11 mouse cellular contexts compared by ENCODE assay signal in the genomic region with DNA sequence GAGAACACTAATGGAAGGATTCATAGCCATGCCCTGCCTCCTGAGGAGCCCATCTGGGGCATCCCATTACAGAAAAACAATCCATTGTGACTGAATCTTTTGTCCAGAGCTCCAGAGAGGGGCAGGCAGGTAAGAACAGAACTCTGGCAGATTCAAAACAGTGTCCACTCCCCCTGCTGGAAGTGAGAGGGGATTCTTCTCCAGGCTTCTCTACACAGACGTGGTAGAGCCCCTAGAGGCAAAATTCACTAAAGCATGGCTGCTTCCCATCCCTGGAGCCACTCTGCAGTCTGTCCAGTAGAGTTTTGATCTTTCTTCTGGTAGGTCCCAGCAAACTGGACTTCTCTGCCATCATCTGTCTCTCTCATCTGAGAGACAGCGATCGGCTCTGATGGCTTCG. TPM values are rescaled to one million over a fixed set of nuclear protein-coding genes. Genes with fewer than 3 reads are reported as not detected.
A peak's percentile ranks its signal among the peaks of the same experiment; 100 is the strongest.
DNase-seq lines count a peak whose midpoint lies in the region; ATAC-seq and TF ChIP-seq lines count a peak whose summit lies in the region.
"Had no signal": no experiment of that assay in that cellular context is flagged by ENCODE, and none has a peak within 500 bp of the region (broad histone marks: within the 10 kb centered on the region; RNA-seq: fewer than 3 reads in every experiment).

No protein-coding gene starts in this region.

- no peak overlapping the region for H3K27ac ChIP-seq in hindbrain, embryonic 11.5 days (ENCODE audit: low read depth, low read length)
- no peak overlapping the region for H3K27ac ChIP-seq in hindbrain, embryonic 12.5 days
- H3K27ac ChIP-seq in limb, embryonic 10.5 days = no peak overlapping the region
- H3K27ac ChIP-seq: hindbrain, embryonic 15.5 days; liver, embryonic 15.5 days; neural tube, embryonic 12.5 days had no signal

- H3K4me3 ChIP-seq in hindbrain, embryonic 11.5 days (ENCODE audit: low read depth, low read length) = no peak overlapping the region
- no peak overlapping the region for H3K4me3 ChIP-seq in hindbrain, embryonic 12.5 days
- no peak overlapping the region for H3K4me3 ChIP-seq in lung, adult 2 months (replicated peaks; ENCODE audit: extremely low read depth, low read depth, low read length)
- H3K4me3 ChIP-seq in limb, embryonic 10.5 days = no peak overlapping the region
- H3K4me3 ChIP-seq: hindbrain, embryonic 15.5 days; liver, embryonic 15.5 days; neural tube, embryonic 12.5 days had no signal

- H3K4me1 ChIP-seq in hindbrain, embryonic 11.5 days (replicated peaks; ENCODE audit: control insufficient read depth, insufficient read depth, low read length) = no peaks in the 10 kb centered on the region
- H3K4me1 ChIP-seq in hindbrain, embryonic 12.5 days = no peaks in the 10 kb centered on the region
- no peaks in the 10 kb centered on the region for H3K4me1 ChIP-seq in lung, adult 2 months (ENCODE audit: control insufficient read depth, insufficient read depth, low read length)
- no peaks in the 10 kb centered on the region for H3K4me1 ChIP-seq in limb, embryonic 10.5 days
- H3K4me1 ChIP-seq: hindbrain, embryonic 15.5 days; liver, embryonic 15.5 days; neural tube, embryonic 12.5 days had no signal

- no peak for TF ChIP-seq CTCF in lung, adult 2 months (IDR thresholded peaks at IDR 0.05; ENCODE audit: insufficient read depth, low read length)

- H3K36me3 ChIP-seq in hindbrain, embryonic 11.5 days (ENCODE audit: control insufficient read depth, insufficient read depth, low read length) = no peaks in the 10 kb centered on the region
- no peaks in the 10 kb centered on the region for H3K36me3 ChIP-seq in hindbrain, embryonic 12.5 days
- no peaks in the 10 kb centered on the region for H3K36me3 ChIP-seq in limb, embryonic 10.5 days
- H3K36me3 ChIP-seq: hindbrain, embryonic 15.5 days; liver, embryonic 15.5 days; neural tube, embryonic 12.5 days had no signal

- no peaks in the 10 kb centered on the region for H3K9me3 ChIP-seq in hindbrain, embryonic 11.5 days (ENCODE audit: control insufficient read depth, low read length)
- H3K9me3 ChIP-seq in hindbrain, embryonic 12.5 days (replicated peaks) = no peaks in the 10 kb centered on the region
- H3K9me3 ChIP-seq in limb, embryonic 10.5 days (replicated peaks) = no peaks in the 10 kb centered on the region
- H3K9me3 ChIP-seq: hindbrain, embryonic 15.5 days; liver, embryonic 15.5 days; neural tube, embryonic 12.5 days had no signal

- no peaks in the 10 kb centered on the region for H3K27me3 ChIP-seq in hindbrain, embryonic 11.5 days (ENCODE audit: control insufficient read depth, insufficient read depth, low read length)
- no peaks in the 10 kb centered on the region; the same call in 1 of the 2 replicates for H3K27me3 ChIP-seq in hindbrain, embryonic 12.5 days
- peaks cover 7% of the 10 kb centered on the region; the same call in 1 of the 2 replicates for H3K27me3 ChIP-seq in limb, embryonic 10.5 days (ENCODE audit: low read depth, poor library complexity, severe bottlenecking)
- H3K27me3 ChIP-seq: hindbrain, embryonic 15.5 days; liver, embryonic 15.5 days; neural tube, embryonic 12.5 days had no signal

- H3K9ac ChIP-seq in hindbrain, embryonic 11.5 days (ENCODE audit: low read depth, low read length) = no peak overlapping the region
- no peak overlapping the region for H3K9ac ChIP-seq in hindbrain, embryonic 12.5 days
- H3K9ac ChIP-seq: hindbrain, embryonic 15.5 days; liver, embryonic 15.5 days; neural tube, embryonic 12.5 days had no signal

- TF ChIP-seq POLR2A in lung, adult 2 months (IDR thresholded peaks at IDR 0.05; ENCODE audit: borderline replicate concordance, extremely low read depth, low read depth, low read length) = no peak

- H3K4me2 ChIP-seq in hindbrain, embryonic 11.5 days (replicated peaks; ENCODE audit: low read depth, low read length) = no peak overlapping the region
- no peak overlapping the region for H3K4me2 ChIP-seq in hindbrain, embryonic 12.5 days (replicated peaks)
- H3K4me2 ChIP-seq: hindbrain, embryonic 15.5 days; liver, embryonic 15.5 days; neural tube, embryonic 12.5 days had no signal

- DNase-seq in hindbrain, embryonic 11.5 days (ENCODE audit: low spot score) = peak; percentile 44
- peak; percentile 19 for DNase-seq in lung, postnatal 36 days
- no peak for DNase-seq in lung, adult 2 months
- peak; percentile 14 for DNase-seq in brain, adult 2 months (ENCODE audit: low read depth, low spot score)
- DNase-seq in limb, embryonic 10.5 days (ENCODE audit: low spot score) = peak; percentile 27
- DNase-seq in thymus, postnatal 25 days = no peak

- ATAC-seq in hindbrain, embryonic 11.5 days (ENCODE audit: low FRiP score) = no peak
- no peak for ATAC-seq in hindbrain, embryonic 12.5 days (ENCODE audit: low FRiP score)
- no peak for ATAC-seq in inflammation-experienced regulatory T-cells, adult 6 months

- 74% methylated on average over 4 of the region's 4 CpGs for WGBS in hindbrain, embryonic 11.5 days
- WGBS in hindbrain, embryonic 12.5 days = 74% methylated on average over 4 of the region's 4 CpGs
- 69% methylated on average over 4 of the region's 4 CpGs for WGBS in lung, adult 2 months
- WGBS in limb, embryonic 10.5 days = 71% methylated on average over 4 of the region's 4 CpGs

RNA-seq across cellular contexts. Expression of gene Krt5, which starts 8.6 kb away (rescaled TPM):
- 1.8 and 1.9 TPM in 2 replicates for polyA plus RNA-seq in hindbrain, embryonic 11.5 days (2014; fragmentation: Nextera tagmentation; extraction: Ambion mirVana)
- 14.1 and 16.6 TPM in 2 replicates for polyA plus RNA-seq in hindbrain, embryonic 12.5 days (2016; fragmentation: Nextera tagmentation; extraction: Ambion mirVana)
- 0.79 and 103 TPM in 2 replicates for polyA plus RNA-seq in lung, adult 2 months (2012; rRNA removed)
- 19.1 and 40.4 TPM in 2 replicates for polyA plus RNA-seq in limb, embryonic 10.5 days (2016; fragmentation: Nextera tagmentation; extraction: Ambion mirVana)
- not detected for polyA plus RNA-seq in inflammation-experienced regulatory T-cells, adult 6 months (2017; shearing (Covaris generic))

RNA-seq across cellular contexts. Expression of gene Krt6a, which starts 10.0 kb away (rescaled TPM):
- polyA plus RNA-seq in hindbrain, embryonic 11.5 days (2014; fragmentation: Nextera tagmentation; extraction: Ambion mirVana) = not detected in 2 replicates
- polyA plus RNA-seq in hindbrain, embryonic 12.5 days (2016; fragmentation: Nextera tagmentation; extraction: Ambion mirVana) = not detected in 2 replicates
- 7.3 TPM in 1 of 2 replicates, not detected in the other for polyA plus RNA-seq in lung, adult 2 months (2012; rRNA removed)
- 0.13 TPM in 1 of 2 replicates, not detected in the other for polyA plus RNA-seq in limb, embryonic 10.5 days (2016; fragmentation: Nextera tagmentation; extraction: Ambion mirVana)
- polyA plus RNA-seq in inflammation-experienced regulatory T-cells, adult 6 months (2017; shearing (Covaris generic)) = not detected

RNA-seq across cellular contexts. Expression of gene Krt6b, which starts 24.0 kb away (rescaled TPM):
- not detected in 2 replicates for polyA plus RNA-seq in hindbrain, embryonic 11.5 days (2014; fragmentation: Nextera tagmentation; extraction: Ambion mirVana)
- polyA plus RNA-seq in hindbrain, embryonic 12.5 days (2016; fragmentation: Nextera tagmentation; extraction: Ambion mirVana) = not detected in 2 replicates
- polyA plus RNA-seq in lung, adult 2 months (2012; rRNA removed) = 1.5 TPM in 1 of 2 replicates, not detected in the other
- polyA plus RNA-seq in limb, embryonic 10.5 days (2016; fragmentation: Nextera tagmentation; extraction: Ambion mirVana) = not detected in 2 replicates
- under 1 TPM in 1 of 3 experiments, not detected in 2; 0.16 TPM for polyA plus RNA-seq in inflammation-experienced regulatory T-cells, adult 6 months (2017; shearing (Covaris generic))
- polyA plus RNA-seq: hindbrain, embryonic 15.5 days; liver, embryonic 15.5 days; neural tube, embryonic 12.5 days had no signal

RNA-seq across cellular contexts. Expression of gene Krt71, which starts 38.8 kb away (rescaled TPM):
- not detected in 2 replicates for polyA plus RNA-seq in hindbrain, embryonic 11.5 days (2014; fragmentation: Nextera tagmentation; extraction: Ambion mirVana)
- polyA plus RNA-seq in hindbrain, embryonic 12.5 days (2016; fragmentation: Nextera tagmentation; extraction: Ambion mirVana) = not detected in 2 replicates
- not detected in 2 replicates for polyA plus RNA-seq in lung, adult 2 months (2012; rRNA removed)
- not detected in 2 replicates for polyA plus RNA-seq in limb, embryonic 10.5 days (2016; fragmentation: Nextera tagmentation; extraction: Ambion mirVana)
- polyA plus RNA-seq in inflammation-experienced regulatory T-cells, adult 6 months (2017; shearing (Covaris generic)) = not detected
- polyA plus RNA-seq: liver, embryonic 15.5 days; neural tube, embryonic 12.5 days had no signal

RNA-seq across cellular contexts. Expression of gene Gm5478, which starts 56.9 kb away (rescaled TPM):
- polyA plus RNA-seq in hindbrain, embryonic 11.5 days (2014; fragmentation: Nextera tagmentation; extraction: Ambion mirVana) = not detected in 2 replicates
- not detected in 2 replicates for polyA plus RNA-seq in hindbrain, embryonic 12.5 days (2016; fragmentation: Nextera tagmentation; extraction: Ambion mirVana)
- polyA plus RNA-seq in lung, adult 2 months (2012; rRNA removed) = not detected in 2 replicates
- polyA plus RNA-seq in limb, embryonic 10.5 days (2016; fragmentation: Nextera tagmentation; extraction: Ambion mirVana) = not detected in 2 replicates
- polyA plus RNA-seq in inflammation-experienced regulatory T-cells, adult 6 months (2017; shearing (Covaris generic)) = not detected
- polyA plus RNA-seq: hindbrain, embryonic 15.5 days; liver, embryonic 15.5 days; neural tube, embryonic 12.5 days had no signal

Comparison
In these comparisons a context has a peak if more than half of its experiments do, and no peak if none do; other contexts are left out.
1. DNase-seq: peak in hindbrain, embryonic 11.5 days (single experiment), lung, postnatal 36 days (single experiment), brain, adult 2 months (single experiment) and limb, embryonic 10.5 days (single experiment); none in lung, adult 2 months (single experiment) and thymus, postnatal 25 days (single experiment).